Mouse (Mus musculus) neural tube, embryonic 12.5 days (tissue): ENCODE data around the gene Cnnm2. TPM values are rescaled to one million over a fixed set of nuclear protein-coding genes. Genes with fewer than 3 reads are reported as not detected.

Source experiments
- ATAC-seq: fragments of 200-750 bp; cut with Nextera tagmentation; 2 replicates; pipeline ENCODE4 v1.8.0; 2017; ENCODE audit warnings: low read depth, mild to moderate bottlenecking, moderate TSS enrichment, moderate library complexity; ENCODE audit not compliant: low FRiP score
- H3K27ac ChIP-seq: fragments of 300-500 bp; sonication (generic); 2 replicates; pipeline ENCODE4 v1.5.1; 2016
- H3K27me3 ChIP-seq: fragments of 300-500 bp; sonication (generic); replicated peaks from 2 replicates; pipeline ENCODE4 v1.6.1; 2016; ENCODE audit warnings: mild to moderate bottlenecking
- H3K36me3 ChIP-seq: fragments of 300-500 bp; sonication (generic); 2 replicates; pipeline ENCODE4 v1.6.1; 2016; ENCODE audit warnings: mild to moderate bottlenecking
- H3K4me1 ChIP-seq: fragments of 300-500 bp; sonication (generic); 2 replicates; pipeline ENCODE4 v1.6.1; 2016
- H3K4me2 ChIP-seq: fragments of 300-500 bp; sonication (generic); replicated peaks from 2 replicates; pipeline ENCODE4 v1.6.1; 2016; ENCODE audit warnings: mild to moderate bottlenecking
- H3K4me3 ChIP-seq: fragments of 300-500 bp; sonication (generic); 2 replicates; pipeline ENCODE4 v1.5.1; 2016
- H3K9ac ChIP-seq: fragments of 300-500 bp; sonication (generic); 2 replicates; pipeline ENCODE4 v1.6.1; 2016; ENCODE audit warnings: mild to moderate bottlenecking
- H3K9me3 ChIP-seq: fragments of 300-500 bp; sonication (generic); 2 replicates; pipeline ENCODE4 v1.6.1; 2016; ENCODE audit warnings: mild to moderate bottlenecking
- WGBS: fragments of 180-500 bp; shearing (Covaris S2); methylation state at CpG from one replicate; pipeline ENCODE4 v1.1.7; 2016; 5-methylcytosine and 5-hydroxymethylcytosine counted together
- polyA plus RNA-seq: library from polyadenylated mRNA; unstranded; fragments of >200 nt; fragmentation: Nextera tagmentation; extraction: Ambion mirVana; gene quantifications from 2 replicates; pipeline ENCODE4 v1.2.1, GENCODE M21; 2016

Gene Cnnm2
- polyA plus RNA-seq, 1 experiment from 2014 or later, result 8.4 TPM

DNA sequence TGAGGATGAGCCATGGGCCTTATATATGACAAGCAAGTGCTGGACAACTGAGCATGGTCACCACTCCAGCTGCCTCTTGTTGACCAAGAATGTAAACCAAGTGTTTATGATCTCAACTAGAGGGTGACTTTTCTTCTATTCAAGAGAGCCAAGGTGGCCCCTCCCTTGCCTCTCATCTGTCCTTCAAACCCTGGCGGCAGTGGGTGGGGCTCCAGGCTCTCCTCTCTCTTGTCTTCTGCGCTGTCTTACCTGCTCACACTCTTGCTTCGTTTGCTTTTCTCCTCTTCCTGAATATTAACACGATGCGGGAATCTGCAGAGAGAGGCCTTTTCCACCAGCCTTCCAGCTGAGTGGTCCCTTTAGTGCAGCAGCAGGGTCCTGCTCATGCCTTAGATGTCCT lies 22.6 kb downstream of the Cnnm2 start:
- 80% methylated on average over 5 of the region's 5 CpGs for WGBS
- Histone ChIP-seq H3K36me3 (no peaks in the 10 kb centered on the region), H3K27ac (no peak overlapping the region), H3K9me3 (no peaks in the 10 kb centered on the region), H3K27me3 (no peaks in the 10 kb centered on the region), H3K4me3 (no peak overlapping the region), H3K4me2 (no peak overlapping the region), H3K9ac (no peak overlapping the region), H3K4me1 (no peaks in the 10 kb centered on the region)
- no peak for ATAC-seq

DNA sequence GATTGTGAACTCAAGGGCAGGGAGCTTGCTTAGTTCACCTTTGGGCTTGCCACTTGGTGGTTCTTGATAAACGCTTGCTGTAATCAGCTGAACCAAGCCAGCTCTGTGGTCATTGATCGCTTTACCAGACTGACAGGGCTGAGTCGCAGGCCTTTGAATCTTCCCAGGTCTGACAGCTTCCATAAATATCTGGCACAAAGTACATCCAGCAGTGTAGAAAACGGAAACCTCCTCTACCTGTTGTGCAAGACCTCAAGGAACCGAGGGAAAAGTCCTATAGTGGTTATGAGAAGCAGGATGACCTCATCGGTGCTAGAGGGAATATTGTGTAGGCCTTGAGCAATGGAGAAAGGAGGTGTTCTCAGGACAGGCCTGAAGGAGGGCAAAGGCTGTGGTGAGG lies 23.1 kb downstream of the Cnnm2 start:
- no peaks in the 10 kb centered on the region for H3K36me3 ChIP-seq
- no peak overlapping the region for H3K4me2 ChIP-seq
- H3K27me3 ChIP-seq, result no peaks in the 10 kb centered on the region
- H3K9me3 ChIP-seq, result no peaks in the 10 kb centered on the region
- 84% methylated on average over 6 of the region's 6 CpGs for WGBS
- H3K9ac ChIP-seq, result no peak overlapping the region
- no peaks in the 10 kb centered on the region for H3K4me1 ChIP-seq
- H3K27ac ChIP-seq, result no peak overlapping the region
- ATAC-seq, result no peak
- no peak overlapping the region for H3K4me3 ChIP-seq

DNA sequence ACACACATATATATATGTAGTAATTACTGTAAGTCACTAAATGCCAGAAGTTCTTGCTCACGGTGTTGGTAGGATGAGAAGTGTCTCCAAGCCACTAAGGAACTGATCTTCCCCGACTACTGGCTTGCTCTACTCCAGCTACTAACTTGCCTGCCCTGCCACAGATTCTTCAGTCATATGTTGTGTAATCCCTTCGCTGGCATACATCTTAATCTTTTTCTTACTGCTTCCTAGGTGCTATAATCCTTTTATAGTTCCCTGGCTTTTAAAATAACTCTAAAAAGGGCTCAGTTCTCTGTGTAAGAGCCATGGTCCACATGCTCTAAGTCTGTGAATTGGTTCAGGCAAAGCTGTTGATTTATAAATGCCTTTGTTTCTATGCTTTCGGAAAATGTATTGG lies 24.2 kb downstream of the Cnnm2 start:
- ATAC-seq, result no peak
- Histone ChIP-seq H3K4me2 (no peak overlapping the region), H3K36me3 (no peaks in the 10 kb centered on the region), H3K9me3 (no peaks in the 10 kb centered on the region), H3K9ac (no peak overlapping the region), H3K27ac (no peak overlapping the region), H3K4me1 (no peaks in the 10 kb centered on the region), H3K27me3 (no peaks in the 10 kb centered on the region), H3K4me3 (no peak overlapping the region)
- 90% methylated on average over 4 of the region's 4 CpGs for WGBS

DNA sequence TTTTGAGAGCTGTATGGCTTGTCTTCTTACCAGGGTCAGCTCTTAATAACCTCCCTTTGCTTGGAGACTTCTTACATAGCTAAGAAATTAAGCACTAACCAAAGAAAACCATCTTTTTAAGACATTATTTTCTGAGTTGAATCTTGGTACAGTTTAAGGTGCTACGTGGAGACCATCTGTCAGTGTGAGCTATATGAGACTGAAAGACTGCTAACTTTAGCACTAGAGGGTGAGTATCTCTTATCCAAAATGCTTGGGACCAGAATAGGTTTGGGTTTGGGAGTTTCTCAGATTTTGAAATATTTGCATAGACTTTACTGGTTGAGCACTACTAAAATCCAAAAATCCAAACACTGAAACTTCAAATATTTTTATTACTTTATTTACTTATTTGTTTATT lies 28.4 kb downstream of the Cnnm2 start:
- Histone ChIP-seq H3K36me3 (no peaks in the 10 kb centered on the region), H3K9ac (no peak overlapping the region), H3K27me3 (no peaks in the 10 kb centered on the region), H3K27ac (no peak overlapping the region), H3K4me2 (no peak overlapping the region), H3K9me3 (no peaks in the 10 kb centered on the region), H3K4me3 (no peak overlapping the region), H3K4me1 (no peaks in the 10 kb centered on the region)
- 92% methylated on average over 1 of the region's 1 CpGs for WGBS
- ATAC-seq, result no peak

DNA sequence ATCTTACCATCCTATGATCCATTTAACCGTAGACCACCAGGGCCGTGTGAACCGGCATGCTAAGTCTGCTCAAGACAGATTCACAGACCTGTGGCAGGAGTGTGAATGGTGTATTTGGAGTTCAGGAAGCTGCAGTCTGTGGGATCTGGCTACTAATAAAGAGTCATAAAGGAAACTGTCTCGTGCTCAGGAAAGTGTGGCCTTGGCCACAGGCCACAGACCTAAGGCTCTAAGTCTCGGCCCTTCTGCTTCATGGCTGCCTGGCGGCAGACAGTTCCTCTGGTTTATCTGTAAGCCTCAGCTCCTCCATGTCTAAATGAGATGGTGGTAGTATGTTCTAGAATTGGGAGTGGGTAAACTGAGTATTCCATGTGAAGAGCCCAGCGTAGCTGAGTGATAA lies 30.0 kb downstream of the Cnnm2 start:
- H3K9ac ChIP-seq, result no peak overlapping the region
- no peak overlapping the region for H3K4me2 ChIP-seq
- no peaks in the 10 kb centered on the region for H3K9me3 ChIP-seq
- no peaks in the 10 kb centered on the region for H3K4me1 ChIP-seq
- H3K27me3 ChIP-seq, result no peaks in the 10 kb centered on the region
- H3K4me3 ChIP-seq, result no peak overlapping the region
- no peak for ATAC-seq
- no peak overlapping the region for H3K27ac ChIP-seq
- no peaks in the 10 kb centered on the region for H3K36me3 ChIP-seq
- 92% methylated on average over 7 of the region's 7 CpGs for WGBS

DNA sequence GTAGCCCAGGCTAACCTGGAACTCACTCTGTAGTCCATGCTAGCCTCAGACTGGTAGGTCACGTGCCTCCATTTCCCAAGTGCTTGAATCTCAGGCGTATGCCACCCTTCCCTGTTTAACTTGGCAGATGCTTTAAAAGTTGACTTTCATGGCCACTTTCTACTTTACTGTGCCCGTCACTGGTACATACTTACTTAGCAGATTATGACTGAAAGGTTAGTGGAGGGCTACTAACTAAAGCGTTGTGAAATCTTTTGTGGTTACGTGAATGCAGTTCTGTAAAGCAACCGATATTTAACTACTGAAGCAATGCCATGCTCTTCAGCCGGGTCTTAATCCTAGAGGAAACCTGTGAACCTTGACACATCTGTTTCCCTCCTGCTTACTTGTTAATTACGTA lies 30.5 kb downstream of the Cnnm2 start:
- Histone ChIP-seq H3K9ac (no peak overlapping the region), H3K9me3 (no peaks in the 10 kb centered on the region), H3K36me3 (no peaks in the 10 kb centered on the region), H3K27ac (no peak overlapping the region), H3K4me1 (no peaks in the 10 kb centered on the region), H3K4me3 (no peak overlapping the region), H3K4me2 (no peak overlapping the region), H3K27me3 (no peaks in the 10 kb centered on the region)
- 81% methylated on average over 8 of the region's 8 CpGs for WGBS
- ATAC-seq, result no peak

DNA sequence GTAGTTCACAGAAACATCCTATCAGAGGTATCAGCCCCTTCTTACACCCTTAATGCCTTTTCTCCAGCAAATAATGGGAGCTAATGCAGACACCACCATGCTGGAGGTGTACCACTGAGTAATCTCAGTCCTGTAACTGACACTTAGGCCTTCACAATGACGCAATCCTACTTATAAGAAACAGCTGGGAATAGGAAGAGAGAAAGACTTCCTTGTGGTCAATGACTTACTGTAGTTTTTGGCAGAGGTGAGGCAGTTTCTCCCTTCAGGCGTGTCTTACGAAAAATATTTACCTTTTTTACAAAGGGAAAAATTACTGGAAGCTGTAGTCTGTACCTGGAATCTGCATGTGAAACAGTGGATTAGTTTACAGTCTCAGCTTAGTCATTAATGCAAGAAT lies 31.1 kb downstream of the Cnnm2 start:
- no peaks in the 10 kb centered on the region for H3K9me3 ChIP-seq
- 89% methylated on average over 3 of the region's 3 CpGs for WGBS
- no peaks in the 10 kb centered on the region for H3K4me1 ChIP-seq
- no peak overlapping the region for H3K4me2 ChIP-seq
- no peak for ATAC-seq
- no peak overlapping the region for H3K9ac ChIP-seq
- no peaks in the 10 kb centered on the region for H3K27me3 ChIP-seq
- H3K36me3 ChIP-seq, result no peaks in the 10 kb centered on the region
- no peak overlapping the region for H3K27ac ChIP-seq
- no peak overlapping the region for H3K4me3 ChIP-seq

DNA sequence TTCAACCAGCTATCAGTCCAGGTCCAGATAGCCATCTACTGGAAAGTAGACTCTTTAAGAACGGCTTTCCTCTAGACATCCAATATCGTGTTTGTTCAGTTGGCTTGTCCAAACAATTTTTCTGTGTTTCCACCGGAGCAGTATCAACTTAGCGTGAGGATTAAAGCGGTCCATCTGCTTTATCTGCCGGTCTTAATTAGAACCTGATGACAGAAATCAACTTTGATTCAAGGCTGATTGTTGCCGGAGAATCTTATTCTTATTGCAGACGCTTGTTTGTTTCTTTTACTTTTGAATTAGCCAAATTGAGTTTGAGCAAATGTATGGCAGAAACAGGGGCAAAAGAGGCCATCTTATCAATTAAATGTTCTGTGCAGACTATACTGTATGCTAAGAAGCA lies 32.8 kb downstream of the Cnnm2 start:
- Histone ChIP-seq H3K4me1 (no peaks in the 10 kb centered on the region), H3K36me3 (no peaks in the 10 kb centered on the region), H3K9me3 (no peaks in the 10 kb centered on the region), H3K27me3 (no peaks in the 10 kb centered on the region), H3K27ac (no peak overlapping the region), H3K9ac (no peak overlapping the region), H3K4me2 (no peak overlapping the region), H3K4me3 (no peak overlapping the region)
- no peak for ATAC-seq
- 78% methylated on average over 8 of the region's 8 CpGs for WGBS

DNA sequence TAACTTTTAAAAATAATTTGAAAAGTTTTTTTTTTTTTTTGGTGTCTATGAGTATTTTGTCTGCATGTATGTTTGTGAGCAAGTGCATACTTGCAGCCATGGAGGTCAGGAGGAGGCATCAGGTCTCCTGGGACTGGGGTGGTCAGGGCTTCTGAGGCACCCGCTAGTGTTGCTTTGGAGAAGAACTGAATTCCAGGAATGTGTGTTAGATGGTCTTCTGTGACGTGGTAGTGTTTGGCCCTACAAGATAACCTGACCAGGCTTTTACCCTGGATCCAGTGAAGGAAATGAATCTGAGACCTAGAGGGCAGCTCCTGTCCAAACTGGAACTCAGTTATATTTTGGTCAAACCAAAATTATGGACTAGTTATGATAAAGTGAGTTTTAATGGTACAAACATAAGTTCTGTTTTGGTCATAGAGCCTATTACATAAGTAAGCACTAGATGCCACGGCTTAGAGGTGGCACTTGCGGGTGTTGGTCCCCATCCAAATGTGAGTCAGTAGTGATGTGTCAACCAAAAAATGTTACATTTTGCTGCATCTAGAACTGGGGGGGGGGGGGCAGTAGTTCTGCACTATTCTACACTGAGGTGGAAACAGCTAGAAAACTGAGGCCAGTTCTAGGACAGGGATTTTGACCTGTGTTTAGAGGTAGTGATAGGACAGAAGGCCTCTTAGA lies 38.6 kb downstream of the Cnnm2 start:
- no peak overlapping the region for H3K4me2 ChIP-seq
- no peaks in the 10 kb centered on the region for H3K4me1 ChIP-seq
- H3K27ac ChIP-seq, result no peak overlapping the region
- no peak overlapping the region for H3K9ac ChIP-seq
- no peaks in the 10 kb centered on the region for H3K36me3 ChIP-seq
- no peak for ATAC-seq
- H3K4me3 ChIP-seq, result no peak overlapping the region
- H3K9me3 ChIP-seq, result no peaks in the 10 kb centered on the region
- WGBS, result 92% methylated on average over 4 of the region's 4 CpGs
- H3K27me3 ChIP-seq, result no peaks in the 10 kb centered on the region

DNA sequence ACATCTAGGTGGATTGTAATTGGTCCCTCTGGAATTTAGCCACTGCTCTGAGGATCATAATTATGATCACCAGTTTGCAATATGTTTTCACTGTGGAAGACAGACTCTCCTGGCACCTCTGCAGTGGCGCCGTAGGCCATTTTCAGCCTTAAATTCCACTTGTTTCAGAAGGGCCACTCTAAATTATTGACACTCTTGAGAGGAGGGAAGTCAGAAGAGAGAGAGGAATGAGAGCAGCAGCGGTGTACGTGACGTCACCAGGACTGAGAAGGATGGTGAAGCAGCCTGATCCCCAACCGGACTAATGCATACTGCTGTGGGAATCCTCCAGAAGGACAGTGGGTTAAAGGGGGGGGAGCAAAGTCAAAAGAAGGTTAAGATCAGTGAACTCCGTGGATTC lies 40.1 kb downstream of the Cnnm2 start:
- Histone ChIP-seq H3K27ac (no peak overlapping the region), H3K9me3 (no peaks in the 10 kb centered on the region), H3K4me1 (no peaks in the 10 kb centered on the region), H3K4me3 (no peak overlapping the region), H3K9ac (no peak overlapping the region), H3K36me3 (no peaks in the 10 kb centered on the region), H3K27me3 (no peaks in the 10 kb centered on the region), H3K4me2 (no peak overlapping the region)
- WGBS, result 90% methylated on average over 7 of the region's 7 CpGs
- no peak for ATAC-seq

DNA sequence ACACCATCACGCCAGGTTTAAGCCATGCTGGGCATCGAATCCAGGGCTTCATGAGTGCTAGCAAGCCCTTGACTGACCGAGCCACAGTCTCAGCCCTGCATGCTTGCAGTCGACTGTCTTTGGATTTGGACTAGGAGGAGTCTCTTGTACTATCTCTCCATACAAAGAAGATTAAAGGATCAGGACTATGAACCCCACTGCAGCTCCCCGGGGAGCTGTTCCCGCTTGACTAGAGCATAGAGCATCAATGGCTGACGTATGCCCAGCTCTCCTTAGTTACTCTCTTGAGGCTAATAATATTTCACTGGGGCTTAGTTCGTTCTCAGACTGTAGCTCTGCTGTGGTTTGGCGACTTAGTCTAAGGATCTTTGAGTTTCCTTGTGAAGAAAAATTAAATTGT lies 40.9 kb downstream of the Cnnm2 start:
- H3K4me3 ChIP-seq, result no peak overlapping the region
- WGBS, result 79% methylated on average over 9 of the region's 9 CpGs
- H3K9ac ChIP-seq, result no peak overlapping the region
- no peaks in the 10 kb centered on the region for H3K4me1 ChIP-seq
- no peak overlapping the region for H3K27ac ChIP-seq
- H3K9me3 ChIP-seq, result no peaks in the 10 kb centered on the region
- no peaks in the 10 kb centered on the region for H3K27me3 ChIP-seq
- no peak overlapping the region for H3K4me2 ChIP-seq
- no peak for ATAC-seq
- no peaks in the 10 kb centered on the region for H3K36me3 ChIP-seq

DNA sequence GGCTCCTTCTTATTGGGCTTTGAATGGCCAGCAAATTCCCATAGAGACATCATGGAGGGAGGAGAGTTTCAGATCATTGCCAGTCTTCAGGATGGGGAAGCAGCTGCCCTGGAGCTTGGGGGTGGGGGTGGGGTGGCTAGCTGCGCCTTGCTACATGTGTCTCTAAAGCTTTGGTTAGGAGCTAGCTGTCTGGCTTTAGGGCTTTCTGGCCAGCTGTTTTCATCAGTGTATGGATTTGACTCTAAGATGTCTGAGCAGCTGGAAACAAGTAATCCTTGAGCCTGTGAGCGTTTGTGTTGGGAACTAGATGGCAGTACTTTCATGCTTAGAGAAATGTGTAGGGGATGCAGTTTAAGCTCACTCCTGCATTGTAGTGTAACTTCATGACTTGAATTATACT lies 42.3 kb downstream of the Cnnm2 start:
- Histone ChIP-seq H3K4me3 (no peak overlapping the region), H3K4me2 (no peak overlapping the region), H3K27me3 (no peaks in the 10 kb centered on the region), H3K9me3 (no peaks in the 10 kb centered on the region), H3K9ac (no peak overlapping the region), H3K27ac (no peak overlapping the region), H3K4me1 (no peaks in the 10 kb centered on the region), H3K36me3 (no peaks in the 10 kb centered on the region)
- 74% methylated on average over 2 of the region's 2 CpGs for WGBS
- ATAC-seq, result no peak

DNA sequence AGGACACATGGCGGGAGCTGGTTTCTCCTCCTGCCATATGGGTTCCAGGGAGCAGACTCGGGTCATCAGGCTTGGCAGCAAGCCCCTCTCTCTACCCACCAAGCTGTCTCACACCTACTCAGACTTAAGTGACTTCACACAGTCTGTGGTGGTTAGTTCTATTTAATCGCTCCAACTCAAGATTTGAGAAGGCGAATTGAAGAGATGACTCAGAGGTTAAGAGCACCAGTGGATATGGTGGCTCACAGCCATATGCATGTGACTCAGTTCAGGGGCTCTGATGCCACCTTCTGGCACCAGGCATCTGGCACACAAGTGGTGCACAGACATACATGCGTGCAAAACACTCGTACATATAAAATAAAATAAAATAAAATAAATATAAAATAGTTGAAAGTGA lies 43.4 kb downstream of the Cnnm2 start:
- no peak overlapping the region for H3K9ac ChIP-seq
- WGBS, result 94% methylated on average over 6 of the region's 6 CpGs
- H3K27me3 ChIP-seq, result no peaks in the 10 kb centered on the region
- no peak overlapping the region for H3K27ac ChIP-seq
- H3K9me3 ChIP-seq, result no peaks in the 10 kb centered on the region
- H3K36me3 ChIP-seq, result no peaks in the 10 kb centered on the region
- no peak for ATAC-seq
- no peaks in the 10 kb centered on the region for H3K4me1 ChIP-seq
- no peak overlapping the region for H3K4me3 ChIP-seq
- no peak overlapping the region for H3K4me2 ChIP-seq
